Mouse (Mus musculus) intestine, embryonic 16.5 days (tissue): Measurements from ENCODE around the gene Hist3h2a. TPM values are rescaled to one million over a fixed set of nuclear protein-coding genes. Genes with fewer than 3 reads are reported as not detected.
"Not testable (repeated sequence)": the region's sequence is repeated elsewhere in the genome, so short reads cannot be mapped to it uniquely, and the experiment has no call there.

Experiments
- ATAC-seq: fragments of 200-750 bp; cut with Nextera tagmentation; 2 replicates; pipeline ENCODE4 v1.8.0; 2017; ENCODE audit warnings: moderate TSS enrichment, moderate library complexity
- H3K27ac ChIP-seq: fragments of 300-500 bp; sonication (generic); 2 replicates; pipeline ENCODE4 v1.5.1; 2014; ENCODE audit warnings: mild to moderate bottlenecking, low read length
- H3K27me3 ChIP-seq: fragments of 300-500 bp; sonication (generic); replicated peaks from 2 replicates; pipeline ENCODE4 v1.6.1; 2014; ENCODE audit warnings: low read length, control low read depth, mixed read lengths; ENCODE audit not compliant: control insufficient read depth, insufficient read depth
- H3K36me3 ChIP-seq: fragments of 300-500 bp; sonication (generic); 2 replicates; pipeline ENCODE4 v1.6.1; 2014; ENCODE audit warnings: low read length, control low read depth; ENCODE audit not compliant: control insufficient read depth, insufficient read depth
- H3K4me1 ChIP-seq: fragments of 300-500 bp; sonication (generic); 2 replicates; pipeline ENCODE4 v1.6.1; 2014; ENCODE audit warnings: low read length, control low read depth, mixed read lengths; ENCODE audit not compliant: control insufficient read depth, insufficient read depth
- H3K4me2 ChIP-seq: fragments of 300-500 bp; sonication (generic); 2 replicates; pipeline ENCODE4 v1.6.1; 2014; ENCODE audit warnings: low read depth, low read length, control low read depth
- H3K4me3 ChIP-seq: fragments of 300-500 bp; sonication (generic); 2 replicates; pipeline ENCODE4 v1.5.1; 2014; ENCODE audit warnings: mild to moderate bottlenecking, low read length
- H3K9ac ChIP-seq: fragments of 300-500 bp; sonication (generic); 2 replicates; pipeline ENCODE4 v1.6.1; 2014; ENCODE audit warnings: low read depth, low read length
- H3K9me3 ChIP-seq: fragments of 300-500 bp; sonication (generic); 2 replicates; pipeline ENCODE4 v1.6.1; 2016; ENCODE audit warnings: low read length, control low read depth; ENCODE audit not compliant: control insufficient read depth
- WGBS: fragments of 180-500 bp; shearing (Covaris S2); extraction: QIAGEN DNeasy Blood & Tissue Kit; methylation state at CpG from one replicate; pipeline ENCODE4 v1.1.7; 2014; 5-methylcytosine and 5-hydroxymethylcytosine counted together
- polyA plus RNA-seq: library from polyadenylated mRNA; unstranded; fragments of >200 nt; fragmentation: Nextera tagmentation; extraction: Ambion mirVana; gene quantifications from 2 replicates; pipeline ENCODE4 v1.2.1, GENCODE M21; 2015

Gene Hist3h2a
- polyA plus RNA-seq, 1 experiment from 2014 or later, result 31.6 TPM

DNA sequence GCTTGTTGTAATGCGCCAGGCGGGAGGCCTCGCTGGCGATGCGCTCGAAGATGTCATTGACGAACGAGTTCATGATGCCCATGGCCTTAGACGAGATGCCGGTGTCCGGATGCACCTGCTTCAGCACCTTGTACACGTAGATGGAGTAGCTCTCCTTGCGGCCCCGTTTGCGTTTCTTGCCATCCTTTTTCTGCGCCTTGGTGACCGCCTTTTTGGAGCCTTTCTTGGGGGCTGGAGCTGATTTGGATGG, 390 bp upstream of the Hist3h2a start:
- peak overlapping the region; percentile 66 for H3K4me3 ChIP-seq
- H3K36me3 ChIP-seq, ATAC-seq, H3K27me3 ChIP-seq, H3K9me3 ChIP-seq: not testable (repeated sequence)
- H3K4me2 ChIP-seq, result peak overlapping the region; percentile 96
- H3K9ac ChIP-seq, result peak overlapping the region; percentile 77
- H3K27ac ChIP-seq, result peak overlapping the region; percentile 90
- H3K4me1 ChIP-seq, result peaks cover 26% of the 10 kb centered on the region
- WGBS, result 1% methylated on average over 17 of the region's 17 CpGs

DNA sequence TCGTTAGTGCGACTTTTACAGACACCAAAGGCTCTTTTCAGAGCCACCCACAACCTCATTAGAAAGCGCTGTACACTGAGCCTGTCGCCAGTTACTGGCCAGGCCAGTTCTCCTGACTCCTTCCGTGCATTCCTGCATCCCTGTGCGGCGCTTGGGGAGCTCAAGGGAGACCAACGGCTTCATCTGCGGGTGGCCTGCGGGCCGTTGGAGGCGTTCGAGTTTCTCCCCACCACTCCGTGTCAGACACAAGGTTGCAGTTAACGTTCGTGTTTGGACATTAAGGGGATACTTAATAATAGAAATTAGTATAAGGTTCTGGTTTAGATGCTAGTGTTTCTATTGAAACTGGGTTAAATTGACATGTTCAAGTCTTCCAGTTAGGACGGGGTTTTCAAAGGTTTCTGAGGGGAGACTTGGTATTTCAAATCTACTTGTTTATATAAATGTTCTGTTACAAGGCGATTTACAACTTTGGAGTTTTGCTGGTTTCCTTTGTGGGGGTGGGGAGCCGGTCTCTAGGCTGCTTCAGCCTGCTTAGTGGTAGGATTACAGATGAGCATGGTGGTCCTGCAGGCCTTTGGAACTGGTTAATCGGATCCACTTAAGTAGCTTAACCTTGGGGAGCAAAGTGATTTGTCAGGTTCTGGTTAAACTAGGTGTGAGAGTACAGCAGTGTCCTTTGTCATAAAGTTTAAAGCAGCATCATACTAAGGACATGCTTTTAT, 820 bp downstream of the Hist3h2a start:
- peak; percentile 19; the same call in 1 of the 2 replicates for ATAC-seq
- WGBS, result under 1% methylated on average over 20 of the region's 20 CpGs

DNA sequence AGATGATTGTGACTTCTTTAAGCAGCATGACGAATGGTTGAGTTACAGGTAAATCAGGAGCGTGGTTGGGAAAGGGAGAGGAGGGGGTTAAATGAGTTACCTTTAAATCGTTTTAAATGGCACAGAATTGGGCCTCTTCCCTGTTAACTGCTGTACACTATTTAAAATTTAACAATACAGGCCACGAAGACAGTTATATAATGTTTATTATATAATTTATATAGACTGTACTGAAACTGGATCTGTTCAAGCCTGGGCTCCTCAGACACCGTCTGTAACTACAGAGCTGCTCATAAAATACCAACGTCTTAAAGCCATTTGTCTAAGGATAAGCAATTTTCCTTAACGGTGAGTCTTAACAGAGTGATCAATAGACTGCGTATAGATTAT, 1.4 kb downstream of the Hist3h2a start:
- no peaks in the 10 kb centered on the region for H3K9me3 ChIP-seq
- peak overlapping the region; percentile 66 for H3K4me3 ChIP-seq
- H3K9ac ChIP-seq, result peak overlapping the region; percentile 86
- no peak for ATAC-seq
- 0 out of 2 replicates have a peak overlapping the region, but pooled peaks have one; percentile 99 for H3K27ac ChIP-seq
- H3K4me2 ChIP-seq, result peak overlapping the region; percentile 66
- H3K27me3 ChIP-seq, result no peaks in the 10 kb centered on the region
- peaks cover 30% of the 10 kb centered on the region for H3K4me1 ChIP-seq
- 11% methylated on average over 8 of the region's 8 CpGs for WGBS
- H3K36me3 ChIP-seq, result peaks cover 6% of the 10 kb centered on the region; the same call in 1 of the 2 replicates

More for the DNA sequence above, 820 bp downstream of the Hist3h2a start:
- peak overlapping the region; percentile 66 for H3K4me3 ChIP-seq
- H3K9ac ChIP-seq, result peak overlapping the region; percentile 86
- peaks cover 30% of the 10 kb centered on the region for H3K4me1 ChIP-seq
- peak overlapping the region; percentile 66 for H3K4me2 ChIP-seq
- no peaks in the 10 kb centered on the region for H3K27me3 ChIP-seq
- peaks cover 6% of the 10 kb centered on the region; the same call in 1 of the 2 replicates for H3K36me3 ChIP-seq
- no peaks in the 10 kb centered on the region for H3K9me3 ChIP-seq
- H3K27ac ChIP-seq, result peak overlapping the region; percentile 99

DNA sequence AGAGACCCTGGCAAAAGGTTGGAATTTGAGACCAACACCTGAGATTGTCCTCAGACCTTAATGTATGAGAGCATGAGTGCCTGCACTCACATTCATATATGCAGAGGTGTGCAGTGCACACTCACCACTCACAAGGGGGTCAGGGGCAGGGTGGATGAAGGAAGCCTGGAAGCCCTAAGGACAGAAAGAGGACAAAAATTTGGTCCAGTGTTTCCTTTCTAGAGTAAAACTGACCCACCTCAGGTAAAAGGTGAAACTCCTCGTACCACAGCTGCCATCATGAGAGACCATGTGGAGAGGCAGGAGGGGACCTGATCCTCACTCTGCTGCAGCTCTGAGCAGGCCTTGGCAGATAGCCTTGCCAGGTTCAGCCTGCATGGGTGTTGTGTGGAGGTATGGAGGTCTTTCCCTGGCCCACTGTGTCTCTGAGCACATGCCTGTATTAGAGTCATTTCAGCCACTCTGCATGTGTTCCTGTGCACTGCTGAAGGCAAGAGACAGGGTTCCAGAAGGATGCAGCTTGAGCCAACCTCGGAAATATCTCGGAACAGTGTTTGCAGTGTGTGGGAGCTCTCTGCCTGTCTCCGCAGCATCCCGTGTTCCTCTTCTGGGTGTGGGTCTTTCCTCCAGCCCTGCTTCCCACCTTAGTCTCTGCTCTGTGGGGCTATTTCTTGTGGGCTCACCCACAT, 2.9 kb downstream of the Hist3h2a start:
- Histone ChIP-seq H3K36me3 (peaks cover 6% of the 10 kb centered on the region; the same call in 1 of the 2 replicates), H3K4me3 (peak overlapping the region; percentile 66), H3K4me2 (peak overlapping the region; percentile 66), H3K9me3 (peaks cover 5% of the 10 kb centered on the region; the same call in 1 of the 2 replicates), H3K9ac (peak overlapping the region; percentile 86; the same call in 1 of the 2 replicates), H3K27ac (no peak overlapping the region), H3K27me3 (0 out of 2 replicates have a peak, but pooled peaks cover 2% of the 10 kb centered on the region), H3K4me1 (peaks cover 30% of the 10 kb centered on the region)
- WGBS, result 89% methylated on average over 5 of the region's 5 CpGs
- no peak for ATAC-seq

DNA sequence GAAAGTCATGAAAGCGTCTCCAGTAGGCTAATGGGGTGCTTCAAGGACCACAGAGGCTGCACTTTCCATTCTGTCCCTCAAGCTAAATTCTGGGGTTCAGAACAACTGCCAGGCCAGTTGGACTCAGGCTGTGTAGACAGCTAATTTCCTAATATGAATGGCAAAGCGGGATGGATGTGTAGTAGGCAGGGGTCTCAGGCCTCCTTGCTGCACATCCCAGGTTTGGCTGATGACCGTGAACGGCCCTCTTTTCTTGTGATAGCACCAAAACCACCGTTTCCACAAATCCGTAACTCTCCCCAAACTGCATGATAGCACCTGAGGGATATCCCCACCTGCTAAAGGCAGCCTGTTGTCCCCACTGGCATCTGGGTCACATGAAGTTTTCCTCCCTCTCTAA, 4.1 kb downstream of the Hist3h2a start:
- no peak overlapping the region for H3K9ac ChIP-seq
- no peak overlapping the region for H3K4me2 ChIP-seq
- peaks cover 2% of the 10 kb centered on the region; the same call in 1 of the 2 replicates for H3K27me3 ChIP-seq
- H3K27ac ChIP-seq, result no peak overlapping the region
- no peak for ATAC-seq
- no peak overlapping the region for H3K4me3 ChIP-seq
- 86% methylated on average over 6 of the region's 6 CpGs for WGBS
- H3K4me1 ChIP-seq, result peaks cover 27% of the 10 kb centered on the region
- H3K36me3 ChIP-seq, result peaks cover 6% of the 10 kb centered on the region; the same call in 1 of the 2 replicates
- peaks cover 5% of the 10 kb centered on the region; the same call in 1 of the 2 replicates for H3K9me3 ChIP-seq

DNA sequence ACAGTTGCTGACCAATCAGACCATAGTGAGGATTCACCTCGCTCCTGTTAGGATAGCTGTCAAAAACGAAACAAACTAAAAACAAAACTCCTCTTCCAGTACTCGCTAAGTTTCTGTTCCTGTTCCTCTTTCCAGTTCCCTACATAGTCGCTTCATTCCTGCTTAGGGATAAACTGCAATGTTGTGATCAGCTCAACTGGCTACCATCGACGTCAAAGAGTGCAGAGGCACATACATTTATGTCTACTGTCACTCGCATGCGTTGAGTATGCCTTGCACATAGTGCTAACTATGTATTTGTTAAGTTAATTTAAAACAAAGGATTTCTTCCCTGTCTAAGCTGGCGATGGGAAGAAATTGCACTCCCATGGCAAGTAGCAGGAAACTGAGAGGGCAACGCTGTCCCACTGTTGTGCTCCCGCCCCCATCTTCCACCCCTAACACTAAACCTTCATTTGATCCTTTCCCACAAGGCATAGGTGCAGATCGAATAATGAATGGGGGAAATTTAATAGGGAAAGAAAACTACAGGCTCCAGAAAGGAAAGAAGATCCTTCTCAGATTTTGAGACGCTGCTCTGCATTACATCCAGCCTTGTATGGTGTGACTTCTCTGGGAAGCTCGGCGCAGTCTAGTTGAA, 4.8 kb downstream of the Hist3h2a start:
- Histone ChIP-seq H3K4me1 (peaks cover 27% of the 10 kb centered on the region), H3K36me3 (peaks cover 6% of the 10 kb centered on the region; the same call in 1 of the 2 replicates), H3K9me3 (peaks cover 5% of the 10 kb centered on the region; the same call in 1 of the 2 replicates), H3K9ac (0 out of 2 replicates have a peak overlapping the region, but pooled peaks have one; percentile 4), H3K27ac (no peak overlapping the region), H3K4me3 (peak overlapping the region; percentile 49; the same call in 1 of the 2 replicates), H3K27me3 (peaks cover 2% of the 10 kb centered on the region; the same call in 1 of the 2 replicates), H3K4me2 (peak overlapping the region; percentile 88)
- 32% methylated on average over 15 of the region's 15 CpGs for WGBS
- ATAC-seq, result no peak

DNA sequence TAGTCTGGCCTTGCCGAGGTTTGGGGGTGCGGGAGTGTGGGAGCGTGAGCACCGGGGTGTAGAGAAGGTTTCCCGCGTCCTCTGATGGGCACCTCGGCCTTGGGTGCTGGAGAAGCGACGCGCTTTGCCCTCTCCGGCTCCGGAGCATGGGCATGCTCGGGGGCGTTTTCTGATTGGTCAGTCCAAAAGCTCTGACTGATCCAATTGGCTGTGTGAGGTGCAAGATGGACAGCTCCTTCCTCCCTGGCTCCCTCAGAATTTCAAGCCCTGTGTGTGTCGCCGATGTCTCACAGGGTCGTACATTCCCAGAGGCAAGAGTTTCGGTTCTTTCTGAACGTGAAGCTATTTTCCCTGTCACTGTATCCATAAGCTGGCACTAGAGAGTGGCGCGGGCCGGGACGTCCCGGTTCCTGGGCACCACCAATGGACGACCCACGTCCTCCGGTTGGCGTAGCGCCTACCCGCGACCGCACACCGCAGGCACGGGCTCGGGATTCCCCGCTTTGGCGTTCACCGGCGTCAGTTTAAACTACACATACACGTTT, 5.5 kb downstream of the Hist3h2a start:
- H3K4me1 ChIP-seq, result peaks cover 29% of the 10 kb centered on the region
- 3% methylated on average over 40 of the region's 40 CpGs for WGBS

DNA sequence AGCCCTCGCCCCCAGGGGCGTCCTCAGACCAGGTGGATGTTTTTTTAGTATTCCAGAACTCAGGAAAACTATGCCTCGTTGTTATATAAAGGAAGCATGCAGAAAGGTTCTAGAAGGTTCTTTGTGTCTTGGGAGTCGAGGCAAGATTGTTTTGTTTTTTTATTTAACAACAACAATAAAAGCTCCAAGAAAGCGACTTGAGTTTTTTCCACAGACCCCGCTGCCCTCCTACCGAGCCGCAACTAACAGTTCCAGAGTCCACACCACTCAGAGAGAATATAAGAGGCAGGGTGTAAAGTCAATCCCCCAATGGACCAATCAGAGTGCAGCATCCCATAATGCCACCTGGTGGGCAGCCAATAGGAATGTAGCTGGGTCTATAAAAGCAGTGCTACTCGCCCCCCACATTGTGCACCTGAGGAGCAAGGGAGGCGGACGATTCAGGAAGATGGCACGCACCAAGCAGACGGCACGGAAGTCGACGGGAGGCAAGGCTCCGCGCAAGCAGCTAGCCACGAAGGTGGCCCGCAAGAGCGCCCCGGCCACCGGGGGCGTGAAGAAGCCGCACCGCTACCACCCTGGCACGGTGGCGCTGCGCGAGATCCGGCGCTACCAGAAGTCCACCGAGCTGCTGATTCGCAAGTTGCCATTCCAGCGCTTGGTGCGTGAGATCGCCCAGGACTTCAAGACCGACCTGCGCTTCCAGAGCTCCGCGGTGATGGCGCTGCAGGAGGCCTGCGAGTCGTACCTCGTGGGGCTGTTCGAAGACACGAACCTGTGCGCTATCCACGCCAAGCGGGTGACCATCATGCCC, 7.1 kb downstream of the Hist3h2a start:
- Histone ChIP-seq H3K9me3 (peaks cover 5% of the 10 kb centered on the region; the same call in 1 of the 2 replicates), H3K4me3 (no peak overlapping the region), H3K27ac (no peak overlapping the region), H3K4me2 (no peak overlapping the region), H3K27me3 (peaks cover 2% of the 10 kb centered on the region; the same call in 1 of the 2 replicates), H3K36me3 (peaks cover 6% of the 10 kb centered on the region; the same call in 1 of the 2 replicates), H3K9ac (no peak overlapping the region), H3K4me1 (peaks cover 31% of the 10 kb centered on the region)
- WGBS, result 58% methylated on average over 50 of the region's 50 CpGs
- ATAC-seq, result no peak

More for the DNA sequence above, 5.5 kb downstream of the Hist3h2a start:
- Histone ChIP-seq H3K27me3 (peaks cover 2% of the 10 kb centered on the region; the same call in 1 of the 2 replicates), H3K4me2 (peak overlapping the region; percentile 88), H3K9ac (peak overlapping the region; percentile 50; the same call in 1 of the 2 replicates), H3K27ac (no peak overlapping the region; the same call in 1 of the 2 replicates), H3K9me3 (peaks cover 5% of the 10 kb centered on the region; the same call in 1 of the 2 replicates), H3K36me3 (peaks cover 6% of the 10 kb centered on the region; the same call in 1 of the 2 replicates), H3K4me3 (peak overlapping the region; percentile 49)
- peak; percentile 84 for ATAC-seq
